Mouse (Mus musculus) ES-Bruce4 (cell line): ENCODE results near the gene Itgb8.

Experiments
- CTCF ChIP-seq: IDR thresholded peaks from one replicate; pipeline ENCODE4 v1.8.1; 2011; ENCODE audit warnings: low read depth, low read length
- POLR2A ChIP-seq: IDR thresholded peaks from one replicate; pipeline ENCODE4 v1.8.1; 2011; ENCODE audit warnings: low read length; ENCODE audit not compliant: insufficient read depth

DNA sequence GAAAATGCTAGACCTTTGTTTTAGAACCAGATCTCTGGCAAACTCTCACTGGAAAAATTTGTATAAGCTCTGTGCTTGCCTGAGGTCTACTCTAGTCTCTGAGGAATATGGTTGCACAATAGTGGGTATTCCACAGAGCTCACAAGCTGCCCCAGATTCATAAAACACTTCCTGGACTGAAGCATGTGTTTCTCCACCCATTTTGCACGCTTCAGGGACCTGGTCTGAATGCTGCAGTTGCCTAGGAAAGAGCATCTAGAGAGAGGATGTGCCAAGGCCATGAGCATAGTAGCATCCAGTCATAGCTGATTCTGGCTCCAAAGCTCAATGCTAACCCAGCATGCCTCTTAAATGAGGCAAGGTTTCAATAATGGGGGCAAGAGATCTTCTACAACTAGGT lies 74.4 kb downstream of the Itgb8 start:
- TF ChIP-seq POLR2A (no peak), CTCF (no peak)
